ENCODE assay signal across 19 mouse cellular contexts in genomic region chr13:81094513-81094912, GRCm38 (mm10).
DNase-seq lines count a peak whose midpoint lies in the region; TF ChIP-seq lines count a peak whose summit lies in the region.
"Had no signal": no experiment of that assay in that cellular context is flagged by ENCODE, and none has a peak within 500 bp of the region (broad histone marks: within the 10 kb centered on the region; RNA-seq: fewer than 3 reads in every experiment).

No protein-coding gene starts in this region.

- H3K4me3 ChIP-seq in gastrocnemius, adult 2 months, result no peak overlapping the region
- H3K4me3 ChIP-seq in left cerebral cortex, adult 2 months, result no peak overlapping the region
- H3K4me3 ChIP-seq: embryonic facial prominence, embryonic 12.5 days; hindbrain, embryonic 15.5 days; limb, embryonic 12.5 days; midbrain, embryonic 15.5 days had no signal

- no peak for DNase-seq in gastrocnemius, adult 2 months
- DNase-seq in gastrocnemius, postnatal 36 days, result no peak
- DNase-seq in left cerebral cortex, adult 18-20 months (ENCODE audit: low spot score in 2 of 2), result peak; percentile 7 to 21
- no peak for DNase-seq in left cerebral cortex, adult 2 months (ENCODE audit: extremely low spot score in 1 of 2, low spot score in 2 of 2)
- DNase-seq in right cerebral cortex, postnatal 36 days (ENCODE audit: low spot score in 2 of 2), result peak; percentile 8 to 26
- DNase-seq in right cerebral cortex, postnatal 10 days (ENCODE audit: low spot score in 2 of 2), result no peak
- peak; percentile 42 for DNase-seq in telencephalon, adult 2 months (ENCODE audit: low read depth, low spot score)
- no peak for DNase-seq in embryo, embryonic 11 days
- DNase-seq: adrenal gland, postnatal 25 days; B cell, adult 2 months; cerebellum, adult 2 months; kidney, adult 8-10 months; kidney, postnatal 25 days; layer of hippocampus, adult 9-11 months had no signal

- H3K27ac ChIP-seq in gastrocnemius, adult 2 months, result peak overlapping the region; percentile 48; the same call in 1 of the 2 replicates
- H3K27ac ChIP-seq in left cerebral cortex, adult 2 months, result no peak overlapping the region
- H3K27ac ChIP-seq: embryonic facial prominence, embryonic 12.5 days; hindbrain, embryonic 15.5 days; limb, embryonic 12.5 days; liver, embryonic 14.5 days; midbrain, embryonic 15.5 days had no signal

- no peak for TF ChIP-seq CTCF in gastrocnemius, adult 2 months (IDR thresholded peaks at IDR 0.05)
- no peak for TF ChIP-seq CTCF in left cerebral cortex, adult 2 months (IDR thresholded peaks at IDR 0.05)

- intact Hi-C loops in gastrocnemius, adult 2 months (cut with DNase I), result no loop called here
- intact Hi-C loops in gastrocnemius, postnatal 36 days (cut with DNase I), result no loop called here
- intact Hi-C loops in left cerebral cortex, adult 2 months (cut with DNase I), result loop anchor here (2.0 kb wide), 1 partner anchor 212 kb away; the partner anchor contains the start of gene Arrdc3

Comparison
In these comparisons a context has a peak if more than half of its experiments do, and no peak if none do; other contexts are left out.
1. DNase-seq: peak in left cerebral cortex, adult 18-20 months (2 of 2), right cerebral cortex, postnatal 36 days (2 of 2) and telencephalon, adult 2 months (single experiment); none in gastrocnemius, adult 2 months (single experiment), gastrocnemius, postnatal 36 days (0 of 2), left cerebral cortex, adult 2 months (0 of 2), right cerebral cortex, postnatal 10 days (0 of 2) and embryo, embryonic 11 days (single experiment).